Mouse (Mus musculus) liver, adult 2 months (tissue): ENCODE measurements at regions not wholly inside any gene's neighbourhood (a gene's known extent, or its start where the extent isn't known, plus 50 kb on each side); places are given as distances from the start of the nearest gene placed in this dataset.

Source experiments
- DNase-seq: peaks from one replicate; pipeline ENCODE4 v3.0.0-alpha.2; 2011; ENCODE audit warnings: low read depth, low spot score; ENCODE audit errors: extremely low read depth
- H3K27ac ChIP-seq: fragments of 200-500 bp; replicated peaks from 2 replicates; pipeline ENCODE4 v1.5.1; 2012; ENCODE audit warnings: low read depth, mild to moderate bottlenecking, control low read depth, inconsistent platforms, low read length; ENCODE audit not compliant: insufficient read depth
- H3K27me3 ChIP-seq: fragments of 200-500 bp; 2 replicates; pipeline ENCODE4 v1.6.1; 2012; ENCODE audit warnings: mild to moderate bottlenecking, moderate library complexity, low read length, inconsistent platforms; ENCODE audit not compliant: control insufficient read depth, insufficient read depth
- H3K36me3 ChIP-seq: fragments of 200-500 bp; 2 replicates; pipeline ENCODE4 v1.6.1; 2012; ENCODE audit warnings: low read length, inconsistent platforms; ENCODE audit not compliant: control insufficient read depth, insufficient read depth
- H3K4me1 ChIP-seq: fragments of 200-500 bp; 2 replicates; pipeline ENCODE4 v1.6.1; 2011; ENCODE audit warnings: low read length; ENCODE audit not compliant: control insufficient read depth, insufficient read depth
- H3K4me3 ChIP-seq: fragments of 200-500 bp; 2 replicates; pipeline ENCODE4 v1.5.1; 2011; ENCODE audit warnings: low read depth, mild to moderate bottlenecking, control low read depth, low read length, moderate library complexity; ENCODE audit not compliant: insufficient read depth
- H3K79me2 ChIP-seq: fragments of 200-500 bp; 2 replicates; pipeline ENCODE4 v1.6.1; 2012; ENCODE audit warnings: inconsistent platforms, mild to moderate bottlenecking, low read length, moderate library complexity; ENCODE audit not compliant: control insufficient read depth, insufficient read depth
- H3K9ac ChIP-seq: fragments of 200-500 bp; 2 replicates; pipeline ENCODE4 v1.6.1; 2012; ENCODE audit warnings: low read depth, mild to moderate bottlenecking, control low read depth, inconsistent platforms, low read length
- CTCF ChIP-seq: fragments of 200-500 bp; IDR thresholded peaks from 2 replicates; pipeline ENCODE4 v1.5.1; 2011; ENCODE audit warnings: low read depth, low read length, control low read depth
- POLR2A ChIP-seq: fragments of 200-500 bp; IDR thresholded peaks from 2 replicates; pipeline ENCODE4 v1.6.1; 2011; ENCODE audit warnings: low read length, control low read depth; ENCODE audit not compliant: insufficient read depth; ENCODE audit errors: extremely low read depth
- WGBS: fragments of 180-500 bp; shearing (Covaris S2); methylation state at CpG from one replicate; pipeline ENCODE4 v1.1.7; 2018; 5-methylcytosine and 5-hydroxymethylcytosine counted together

DNA sequence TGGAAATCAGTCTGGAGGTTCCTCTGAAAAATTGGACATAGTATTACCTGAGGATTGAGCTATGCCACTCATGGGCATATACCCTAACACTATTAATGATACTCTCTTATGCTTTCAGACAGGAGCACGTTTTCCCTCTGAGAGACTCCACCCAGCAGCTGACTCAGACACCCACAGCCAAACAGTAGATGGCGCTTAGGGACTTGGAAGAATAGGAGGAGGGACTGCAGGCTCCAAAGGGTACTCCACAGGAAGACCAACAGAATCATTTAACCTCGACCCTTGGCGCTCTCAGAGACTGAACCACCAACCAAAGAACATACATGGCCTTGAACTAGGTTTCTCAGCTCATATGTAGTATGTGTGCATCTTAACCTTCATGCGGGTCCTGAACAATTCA lies 216.0 kb upstream of the Fut9 start:
- DNase-seq, result peak; percentile 12
- H3K79me2 ChIP-seq, result no peaks in the 10 kb centered on the region
- no peaks in the 10 kb centered on the region for H3K4me1 ChIP-seq
- WGBS, result 35% methylated on average over 5 of the region's 5 CpGs
- no peaks in the 10 kb centered on the region for H3K27me3 ChIP-seq
- H3K9ac ChIP-seq, result no peak overlapping the region
- no peak overlapping the region for H3K27ac ChIP-seq
- no peak overlapping the region for H3K4me3 ChIP-seq
- TF ChIP-seq CTCF (0 out of 2 replicates have a peak, but pooled peaks have one; percentile 1), POLR2A (no peak)
- H3K36me3 ChIP-seq, result no peaks in the 10 kb centered on the region

DNA sequence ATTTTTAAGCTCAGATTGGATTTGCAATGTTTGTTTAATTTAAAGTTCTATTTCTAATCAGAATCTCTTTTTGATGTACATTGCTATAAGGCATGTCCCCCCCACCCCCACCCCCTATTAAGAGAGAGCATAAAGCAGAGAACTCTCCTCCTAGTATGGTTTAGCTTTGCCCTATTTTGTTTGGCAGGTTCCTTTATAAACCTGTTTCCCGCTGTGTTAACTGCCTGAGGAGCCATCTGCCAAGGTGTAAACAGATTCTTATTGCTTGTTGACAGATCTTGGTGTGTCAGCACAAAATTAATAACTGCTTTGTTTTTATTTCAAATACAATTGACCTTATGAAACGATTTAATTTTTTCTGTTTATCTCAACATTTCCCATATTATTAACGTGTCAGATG lies 200.3 kb upstream of the Fut9 start:
- H3K36me3 ChIP-seq, result no peaks in the 10 kb centered on the region
- H3K27me3 ChIP-seq, result no peaks in the 10 kb centered on the region
- H3K9ac ChIP-seq, result no peak overlapping the region
- TF ChIP-seq CTCF (no peak), POLR2A (no peak)
- H3K4me3 ChIP-seq, result no peak overlapping the region
- peak; percentile 21 for DNase-seq
- H3K27ac ChIP-seq, result no peak overlapping the region
- WGBS, result 39% methylated on average over 3 of the region's 3 CpGs
- H3K79me2 ChIP-seq, result no peaks in the 10 kb centered on the region
- H3K4me1 ChIP-seq, result peaks cover 4% of the 10 kb centered on the region; the same call in 1 of the 2 replicates

DNA sequence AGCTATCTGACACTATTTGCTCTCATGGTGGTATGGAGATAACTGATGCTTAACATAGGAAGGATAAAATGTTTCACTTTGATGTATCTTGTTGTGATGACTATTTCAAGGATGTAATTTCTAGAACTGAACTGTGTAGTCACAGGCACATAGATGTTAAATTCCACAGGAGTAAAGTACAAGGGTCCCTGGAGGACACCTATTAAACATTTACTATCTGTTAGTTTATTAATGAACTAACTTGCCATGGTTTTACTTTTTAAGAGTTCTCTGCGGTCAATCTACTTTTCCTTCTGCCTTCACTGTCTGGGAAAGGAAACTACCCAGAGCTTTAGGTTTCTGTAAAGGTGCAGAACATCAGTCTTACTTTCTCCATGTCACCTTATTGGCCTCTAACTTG lies 198.5 kb upstream of the Fut9 start:
- no peaks in the 10 kb centered on the region for H3K36me3 ChIP-seq
- H3K79me2 ChIP-seq, result no peaks in the 10 kb centered on the region
- no peak overlapping the region for H3K27ac ChIP-seq
- H3K4me3 ChIP-seq, result no peak overlapping the region
- H3K4me1 ChIP-seq, result peaks cover 4% of the 10 kb centered on the region; the same call in 1 of the 2 replicates
- no peaks in the 10 kb centered on the region for H3K27me3 ChIP-seq
- no peak overlapping the region for H3K9ac ChIP-seq
- DNase-seq, result peak; percentile 83
- TF ChIP-seq POLR2A (no peak), CTCF (no peak)
- 33% methylated on average over 1 of the region's 1 CpGs for WGBS

DNA sequence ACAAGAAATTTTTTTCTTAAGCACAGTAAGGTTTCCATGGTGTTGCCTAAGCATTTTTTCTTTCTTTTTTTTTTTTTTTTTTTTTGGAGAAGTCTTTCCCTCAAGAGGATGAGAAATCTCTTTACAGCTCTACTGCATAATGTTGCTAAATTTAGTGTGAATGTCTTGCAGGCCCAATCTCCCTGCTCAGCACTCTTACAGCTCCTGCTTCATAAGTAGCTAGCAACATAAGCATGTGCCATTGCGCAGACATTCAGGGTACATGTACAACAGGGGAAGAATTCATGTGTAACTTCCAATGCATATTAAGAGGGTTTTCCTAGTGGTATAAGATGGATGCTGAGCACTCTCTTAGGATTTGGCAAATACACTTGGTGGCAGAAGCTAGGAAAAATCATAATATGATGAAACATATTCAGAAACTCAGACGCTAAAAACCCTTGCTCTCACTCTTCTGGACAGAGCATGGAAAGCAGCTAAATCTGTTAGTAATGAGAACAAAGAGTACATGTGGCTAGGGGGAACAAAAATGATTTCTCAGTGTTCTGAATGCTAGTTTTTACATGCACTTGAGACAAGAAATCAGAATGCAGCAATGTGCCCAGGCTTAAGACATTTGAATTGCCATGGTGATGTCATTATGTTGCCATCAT lies 155.8 kb upstream of the Fut9 start:
- no peak overlapping the region for H3K9ac ChIP-seq
- WGBS, result 92% methylated on average over 2 of the region's 2 CpGs
- no peak for TF ChIP-seq POLR2A
- no peak for TF ChIP-seq CTCF
- no peaks in the 10 kb centered on the region for H3K79me2 ChIP-seq
- H3K27ac ChIP-seq, result no peak overlapping the region
- no peaks in the 10 kb centered on the region for H3K36me3 ChIP-seq
- no peaks in the 10 kb centered on the region for H3K27me3 ChIP-seq
- no peaks in the 10 kb centered on the region for H3K4me1 ChIP-seq
- no peak overlapping the region for H3K4me3 ChIP-seq
- DNase-seq, result no peak

DNA sequence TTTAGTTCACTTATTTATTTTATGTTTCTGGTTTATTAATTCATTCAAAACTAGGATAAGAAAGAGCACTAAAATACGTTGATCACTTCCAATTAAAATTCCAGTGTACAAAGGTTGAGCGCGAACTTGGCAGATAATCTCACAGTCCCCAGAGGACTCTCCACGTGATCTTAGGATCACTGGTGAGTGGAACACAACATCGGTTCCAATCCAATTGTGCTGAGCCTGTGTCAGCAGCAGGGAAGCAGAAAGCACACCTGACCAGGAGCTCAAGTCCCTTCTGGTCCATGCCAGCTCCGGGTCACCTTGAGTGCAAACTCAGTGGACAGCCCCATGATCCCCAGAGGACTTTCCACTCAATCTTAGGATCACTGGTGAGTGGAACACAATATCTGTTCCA lies 132.5 kb upstream of the Fut9 start:
- no peak overlapping the region for H3K4me3 ChIP-seq

DNA sequence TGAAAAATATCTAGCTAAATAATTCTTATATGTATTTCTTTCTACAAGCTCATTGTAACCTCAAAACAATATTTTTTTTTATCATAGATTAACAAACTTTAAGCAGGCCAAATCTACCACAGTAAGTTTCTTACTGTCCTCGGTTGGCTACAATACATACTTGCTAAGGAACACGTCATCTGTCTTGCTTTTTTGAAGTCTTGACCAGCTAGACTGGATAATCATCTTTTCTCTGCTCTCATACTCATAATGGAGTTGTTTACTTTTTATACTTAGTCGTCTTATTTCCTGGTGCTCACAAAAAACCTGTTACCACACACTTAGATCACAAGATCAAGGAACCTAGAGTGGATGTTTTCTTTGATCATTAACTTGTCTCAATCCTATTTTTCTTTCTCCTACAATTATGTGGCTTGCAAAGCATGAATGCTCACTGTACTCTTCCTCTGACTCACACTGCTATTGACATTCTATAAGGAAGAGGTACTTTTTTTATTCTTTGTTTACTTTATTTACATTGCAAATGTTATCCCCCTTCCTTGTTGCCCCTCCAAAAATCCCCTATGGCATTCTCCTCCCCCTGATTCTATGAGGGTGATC lies 95.4 kb upstream of the Fut9 start:
- H3K36me3 ChIP-seq, result no peaks in the 10 kb centered on the region
- no peak overlapping the region for H3K4me3 ChIP-seq
- whole genome bisulfite sequencing, result 67% methylated on average over 3 of the region's 3 CpGs
- H3K27ac ChIP-seq, result no peak overlapping the region
- H3K4me1 ChIP-seq, result no peaks in the 10 kb centered on the region
- H3K9ac ChIP-seq, result no peak overlapping the region
- H3K79me2 ChIP-seq, result no peaks in the 10 kb centered on the region
- no peak for TF ChIP-seq CTCF
- TF ChIP-seq POLR2A, result no peak
- no peaks in the 10 kb centered on the region for H3K27me3 ChIP-seq
- no peak for DNase-seq

More for the DNA sequence above, 132.5 kb upstream of the Fut9 start:
- TF ChIP-seq CTCF, result no peak
- no peak for TF ChIP-seq POLR2A
- H3K9ac ChIP-seq, result no peak overlapping the region
- 83% methylated on average over 6 of the region's 6 CpGs for WGBS
- peak; percentile 12 for DNase-seq
- no peaks in the 10 kb centered on the region for H3K27me3 ChIP-seq
- H3K4me1 ChIP-seq, result no peaks in the 10 kb centered on the region
- no peak overlapping the region for H3K27ac ChIP-seq
- no peaks in the 10 kb centered on the region for H3K79me2 ChIP-seq
- H3K36me3 ChIP-seq, result no peaks in the 10 kb centered on the region
